Mouse (Mus musculus) gastrocnemius, adult 8-10 months (tissue): ENCODE measurements around the gene Txk. TPM values are rescaled to one million over a fixed set of nuclear protein-coding genes. Genes with fewer than 3 reads are reported as not detected.

ENCODE experiments used
- DNase-seq, 2 experiments: peaks; one replicate each; pipeline ENCODE4 v3.0.0; 2022; ENCODE audit warnings: low spot score in 2 of 2
- total RNA-seq, 4 experiments: library from RNA; stranded (reverse); gene quantifications; 2 replicates each; pipeline ENCODE4 v1.2.4; 2022

The Txk gene
- total RNA-seq, 4 experiments from 2014 or later: not detected

DNA sequence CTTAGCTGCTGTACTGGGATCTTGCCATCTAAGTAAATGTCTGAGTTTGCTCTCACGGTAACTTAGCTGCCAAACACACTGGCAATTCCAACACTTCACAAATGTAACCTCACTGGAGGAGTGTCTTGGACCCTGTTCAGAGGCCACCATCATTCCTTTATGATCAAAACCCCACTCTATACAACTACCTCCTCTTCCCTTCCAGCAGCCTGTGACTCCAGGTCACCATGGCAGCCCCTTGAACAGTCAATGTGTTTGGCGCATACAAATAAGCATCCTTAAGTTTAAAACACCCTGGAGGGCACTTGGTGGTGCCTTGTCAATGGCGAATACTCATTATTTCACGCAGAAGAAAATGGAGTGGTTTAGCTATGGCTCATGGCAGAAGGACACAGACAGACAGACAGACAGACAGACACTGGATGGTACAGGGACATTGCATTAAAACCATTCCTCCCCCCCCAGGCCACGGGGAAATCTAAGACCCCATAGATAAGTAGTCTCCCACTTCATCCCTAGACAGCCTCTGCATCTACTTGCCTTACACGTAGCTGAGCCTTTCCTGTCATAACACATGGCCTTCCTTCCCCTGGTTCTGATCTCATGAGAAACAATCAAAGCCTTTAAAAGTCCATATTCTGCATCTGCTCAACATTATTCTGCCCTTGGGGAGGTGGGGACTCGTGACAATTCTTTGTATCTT, 1.4 kb downstream of the Txk start:
- no peak for DNase-seq

DNA sequence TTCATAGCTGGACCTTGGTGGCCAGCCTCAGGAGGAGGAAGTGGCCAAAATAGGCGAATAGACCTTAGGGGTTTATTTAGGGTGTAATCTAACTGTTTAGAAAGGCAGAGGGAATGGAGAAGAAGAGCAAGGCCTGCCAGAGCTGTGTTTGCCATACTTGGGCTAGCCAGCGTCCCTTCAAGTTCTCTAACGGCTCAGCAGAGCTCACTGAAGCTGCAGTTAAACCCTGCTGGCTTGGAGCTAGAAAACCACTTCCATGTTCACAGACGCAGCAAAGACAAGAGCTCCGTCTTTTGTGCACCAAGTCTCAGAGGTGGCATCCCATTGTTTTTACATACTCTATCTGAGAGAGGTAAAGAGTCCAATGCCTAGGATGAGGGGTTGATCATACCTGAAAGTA, 2.4 kb downstream of the Txk start:
- DNase-seq: no peak

DNA sequence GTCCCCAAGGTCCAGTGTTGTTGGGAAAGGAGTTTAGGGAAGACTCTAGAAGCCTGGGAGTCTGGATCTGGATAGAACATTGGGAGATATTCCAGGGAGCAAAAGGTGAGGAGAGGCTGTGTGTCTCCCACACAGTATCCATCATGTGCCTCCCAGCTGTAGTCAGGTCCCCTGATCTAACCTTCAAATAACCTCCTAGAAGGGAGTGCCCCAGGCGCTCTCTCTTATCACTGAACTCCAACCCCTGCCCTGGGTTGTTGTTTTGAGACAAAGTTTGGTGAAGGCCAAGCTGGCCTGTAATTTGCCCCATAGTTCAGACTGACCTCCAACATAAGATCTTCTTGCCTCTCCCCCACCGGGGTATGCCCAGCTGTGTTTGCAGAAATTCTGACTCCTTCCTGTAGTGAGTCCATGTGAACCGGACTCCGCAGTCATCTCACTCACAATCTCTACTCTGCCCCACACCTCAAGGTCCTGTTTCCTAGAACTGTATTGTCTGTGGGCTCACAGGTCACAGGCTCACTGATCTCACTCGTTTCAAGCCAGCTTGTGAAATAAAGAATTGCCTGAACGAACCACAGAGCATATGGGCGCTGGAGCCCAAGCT, 3.8 kb downstream of the Txk start:
- no peak for DNase-seq

DNA sequence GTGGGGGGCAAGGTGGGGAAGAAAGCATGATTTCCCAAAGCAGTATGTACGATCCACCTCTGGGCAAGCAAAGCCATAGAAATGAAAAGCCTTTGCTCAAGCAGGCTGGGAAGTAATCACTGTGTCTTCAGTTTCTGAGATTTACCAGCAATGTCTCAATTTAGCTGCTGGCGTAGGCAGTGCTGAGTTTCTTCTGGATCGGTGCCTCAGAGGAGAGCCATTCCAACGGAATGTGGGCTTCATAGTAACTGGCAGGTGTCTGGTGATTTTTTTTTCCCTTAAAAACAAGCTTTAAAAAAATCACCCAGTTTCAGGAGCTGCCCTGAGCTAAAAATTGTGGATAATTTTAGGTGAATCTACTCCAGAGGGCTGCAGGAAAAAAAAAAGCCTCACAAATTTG, 5.2 kb downstream of the Txk start:
- DNase-seq: no peak

DNA sequence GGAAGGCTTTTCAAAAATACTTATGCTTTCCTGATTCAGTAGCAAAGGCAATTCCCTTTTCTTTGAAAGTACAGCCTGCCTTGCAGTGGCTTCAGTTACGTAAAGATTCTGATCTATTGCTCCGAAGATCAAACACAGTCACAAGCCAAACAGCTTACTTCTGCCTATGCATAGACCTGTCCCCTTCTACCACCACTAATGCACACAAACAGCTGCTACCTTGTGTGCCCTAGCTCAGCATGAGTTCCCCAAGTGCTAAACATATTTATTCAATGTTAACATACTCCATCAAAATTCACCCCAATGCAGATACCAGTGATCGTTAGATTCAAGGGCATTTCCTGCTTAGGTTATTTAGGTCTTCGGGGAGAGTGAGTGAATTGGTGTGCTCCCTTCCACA, 6.1 kb downstream of the Txk start:
- no peak for DNase-seq

DNA sequence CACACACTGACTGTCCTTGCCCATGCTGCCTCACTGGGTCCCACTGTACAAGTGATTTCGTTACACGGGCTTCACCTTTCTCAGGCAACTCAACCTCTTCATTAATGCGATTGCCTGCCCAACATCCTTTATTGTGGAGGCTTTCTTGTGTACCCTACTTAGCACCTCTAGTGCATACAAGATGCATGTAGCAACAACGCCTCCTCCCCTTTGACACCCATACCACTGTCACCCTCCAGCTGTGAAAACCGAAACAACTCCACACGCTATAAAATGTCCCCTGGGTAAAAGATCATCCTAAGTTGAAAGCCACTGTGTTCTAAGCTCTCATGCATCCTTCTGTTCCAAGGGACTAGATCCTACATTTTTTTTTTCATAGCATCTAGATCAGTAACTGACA, 9.5 kb downstream of the Txk start:
- no peak for DNase-seq

DNA sequence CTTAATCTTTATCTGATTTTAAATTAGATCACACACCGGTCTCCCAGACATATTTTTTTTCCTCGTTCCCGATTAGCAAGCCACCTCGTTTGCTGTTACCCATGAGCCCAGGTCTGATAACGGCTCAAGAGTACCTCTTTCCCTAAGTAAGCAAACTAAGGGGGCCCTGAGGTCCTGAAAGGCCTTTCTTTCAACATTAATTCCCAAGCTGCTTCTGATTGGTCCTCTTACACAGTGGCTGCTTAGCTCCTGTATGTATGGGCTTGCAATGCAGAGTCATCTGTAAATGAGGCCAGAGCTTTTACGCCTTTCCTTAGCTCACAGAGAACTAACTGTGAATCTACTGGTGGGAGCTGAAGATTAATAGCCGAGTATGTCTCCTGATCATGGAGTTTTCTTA, 15.7 kb downstream of the Txk start:
- no peak for DNase-seq

DNA sequence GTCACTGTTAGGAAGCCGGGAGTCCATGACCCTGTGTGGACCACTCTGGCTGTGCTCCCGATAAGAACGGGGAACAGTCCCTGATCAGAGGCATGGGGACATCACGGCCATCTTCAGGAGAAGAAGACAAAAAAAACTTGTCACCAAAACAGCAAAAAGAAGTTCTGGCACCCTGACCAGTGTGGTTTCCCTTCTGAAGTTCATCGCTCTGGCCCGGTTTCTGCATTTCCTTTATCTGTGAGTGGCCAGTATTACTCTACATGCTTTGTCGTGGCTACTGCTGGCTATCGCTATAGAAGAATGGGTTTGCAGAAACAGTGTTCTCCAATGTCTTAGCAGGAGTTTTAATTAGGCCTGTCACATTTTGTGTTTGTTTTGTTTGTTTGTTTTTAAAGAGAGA, 16.1 kb downstream of the Txk start:
- no peak for DNase-seq

DNA sequence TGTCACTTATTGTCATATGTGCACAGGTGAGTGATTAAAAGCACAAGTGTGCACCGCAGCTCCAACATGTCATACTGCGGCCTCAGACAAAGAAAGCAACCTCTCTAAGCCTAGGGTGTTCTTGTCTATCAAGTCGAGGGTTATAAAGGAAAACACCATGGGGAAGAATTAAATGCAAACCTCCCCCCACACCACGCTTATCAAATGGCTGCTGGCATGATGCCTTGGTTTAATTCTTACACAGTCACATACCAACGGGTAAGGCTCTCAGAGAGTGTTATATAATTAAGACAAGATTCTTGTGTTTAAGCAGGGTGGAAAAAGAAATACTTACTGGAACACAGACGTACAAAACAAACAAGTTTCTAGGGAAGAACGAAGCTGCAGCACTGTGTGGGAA, 16.8 kb downstream of the Txk start:
- no peak for DNase-seq

DNA sequence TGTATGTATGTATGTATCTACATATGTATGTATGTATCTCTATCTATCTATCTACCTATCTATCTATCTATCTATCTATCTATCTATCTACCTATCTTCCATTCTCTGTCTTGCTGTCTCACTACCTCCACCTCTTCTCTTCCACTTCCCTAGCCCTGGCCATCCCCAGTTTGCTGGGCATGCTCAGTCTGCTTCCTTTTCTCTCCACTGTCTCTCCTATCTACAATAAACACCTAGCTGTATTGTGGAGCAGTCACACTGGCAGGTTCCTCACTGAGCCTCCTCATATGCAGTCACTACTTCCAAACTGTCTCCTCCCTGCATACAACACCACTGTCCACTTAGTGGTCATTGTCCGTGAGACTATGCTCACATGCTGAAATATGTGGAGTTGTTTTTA, 19.7 kb downstream of the Txk start:
- no peak for DNase-seq

DNA sequence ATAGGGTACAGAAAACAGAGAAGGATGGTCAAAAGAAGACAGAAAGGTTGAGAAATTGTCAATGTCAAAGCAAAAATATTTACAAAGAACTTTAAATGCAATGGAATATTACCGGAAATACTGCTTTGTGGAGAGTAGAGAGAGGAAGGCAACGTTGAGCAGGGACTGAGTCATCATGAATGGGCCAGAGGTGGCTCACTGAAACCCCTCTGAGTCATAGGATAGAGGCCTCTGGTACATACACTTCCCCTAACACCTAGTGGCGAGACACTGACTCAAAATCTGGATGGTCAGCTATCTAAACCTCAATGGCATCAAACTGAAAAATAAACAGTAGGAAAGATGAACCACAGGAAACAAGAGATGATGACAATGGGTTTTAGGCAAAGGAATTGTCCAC, 27.2 kb downstream of the Txk start:
- no peak for DNase-seq

DNA sequence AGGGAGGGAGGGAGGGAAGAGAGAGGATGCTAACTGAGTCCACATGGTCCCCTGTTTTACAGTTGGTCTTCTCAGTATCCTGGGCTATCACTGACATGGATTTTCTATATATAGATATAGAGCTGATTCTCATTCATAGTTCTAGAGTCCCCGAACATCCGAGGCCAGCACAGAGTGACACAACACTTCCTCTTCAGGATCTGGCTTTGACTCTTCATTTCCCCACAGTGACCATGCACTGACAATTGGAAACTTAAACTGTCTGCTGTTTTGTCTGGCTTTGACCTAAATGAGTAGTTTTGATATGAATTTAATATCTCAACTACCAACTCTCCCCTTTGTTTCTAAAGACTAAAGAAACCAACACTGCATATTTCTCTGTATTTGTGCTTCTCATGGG, 29.1 kb downstream of the Txk start:
- DNase-seq: no peak

DNA sequence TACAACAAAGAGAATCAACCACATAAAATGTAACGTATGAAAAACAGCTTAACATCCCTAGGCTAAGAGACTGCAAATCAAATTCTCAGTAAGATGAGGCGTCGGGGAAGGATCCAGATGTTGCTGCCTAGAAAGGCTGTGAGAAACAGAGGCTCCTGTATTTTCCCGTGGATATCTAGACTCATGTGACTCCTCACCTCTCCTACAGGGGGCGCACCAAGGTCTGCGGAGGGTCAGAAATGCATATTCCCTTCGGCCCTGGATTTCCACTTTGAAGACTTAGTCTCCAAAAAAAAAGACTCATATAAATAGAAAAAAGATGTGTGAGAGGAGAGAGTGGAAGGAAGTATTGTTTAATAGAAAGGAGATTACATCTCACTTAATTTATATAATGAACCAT, 32.0 kb downstream of the Txk start:
- DNase-seq: no peak

DNA sequence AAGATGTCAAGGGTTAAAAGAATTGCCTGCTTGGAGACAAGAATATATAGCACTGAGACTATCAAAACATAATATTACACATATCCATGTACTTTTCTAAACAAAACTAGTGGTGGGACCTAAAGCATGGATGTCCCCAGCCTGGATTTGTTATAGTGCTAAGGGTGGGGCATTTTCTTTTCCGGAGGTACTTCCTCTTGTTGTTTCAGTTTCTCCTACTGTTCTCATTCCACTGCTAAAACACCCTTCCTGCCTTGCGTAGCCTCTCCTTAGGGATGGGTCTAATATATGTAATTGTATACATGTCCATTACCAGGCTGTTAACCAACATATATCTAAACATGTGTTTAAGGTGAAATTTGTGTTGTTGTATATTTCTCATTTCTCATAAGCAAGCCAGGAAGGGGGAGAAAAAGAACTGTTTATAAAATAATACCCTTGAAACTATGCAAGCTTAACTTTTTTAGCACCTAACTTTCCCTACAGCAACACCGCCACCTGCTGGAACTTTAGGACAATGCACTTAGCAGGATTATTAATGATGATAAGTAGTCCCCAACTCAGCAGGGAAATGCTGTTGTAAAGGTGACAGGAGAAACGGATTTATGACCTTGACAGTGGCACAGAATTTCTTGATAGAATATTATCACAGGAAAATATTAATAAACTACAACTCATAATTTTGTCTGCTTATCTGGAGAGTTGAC, 41.9 kb downstream of the Txk start:
- peak in 1 of 2 experiments; percentile 18 for DNase-seq

DNA sequence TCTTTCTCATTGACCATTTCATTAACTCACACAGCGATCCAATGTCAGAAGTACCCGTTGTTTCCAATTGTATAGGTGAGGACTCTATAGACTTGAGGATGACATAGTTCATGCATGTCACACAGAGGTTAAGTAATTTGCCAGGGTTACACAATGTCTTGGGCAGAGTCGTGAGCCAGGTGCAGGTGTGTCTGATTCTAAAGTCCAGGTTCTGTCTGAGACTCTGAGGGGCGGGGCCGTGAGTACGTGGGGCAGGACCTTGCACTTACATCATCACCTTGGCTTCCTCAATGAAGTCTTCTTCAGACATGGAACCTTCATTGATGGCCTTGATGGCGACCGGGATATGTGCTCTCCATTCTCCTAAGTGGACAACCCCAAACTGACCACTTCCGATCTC, 42.6 kb downstream of the Txk start:
- no peak for DNase-seq

DNA sequence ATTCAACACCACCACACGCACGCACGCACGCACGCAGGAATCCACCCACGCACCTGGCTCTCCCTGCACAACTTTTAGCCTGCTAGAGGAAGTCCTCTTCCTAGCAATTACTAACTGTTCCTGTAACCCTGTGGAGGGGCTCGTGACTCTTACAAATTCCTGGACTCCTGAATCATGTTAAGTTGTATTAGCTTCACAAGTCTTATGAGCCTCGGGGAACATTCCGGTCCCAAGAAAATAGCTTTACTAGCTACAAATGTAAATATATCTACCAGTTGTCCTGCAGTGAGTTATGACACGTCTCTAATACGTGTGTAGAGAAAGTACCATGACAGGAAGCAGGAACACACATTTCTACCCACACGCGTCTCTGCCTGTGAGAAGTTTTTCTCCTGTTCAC, 43.1 kb downstream of the Txk start:
- no peak for DNase-seq

DNA sequence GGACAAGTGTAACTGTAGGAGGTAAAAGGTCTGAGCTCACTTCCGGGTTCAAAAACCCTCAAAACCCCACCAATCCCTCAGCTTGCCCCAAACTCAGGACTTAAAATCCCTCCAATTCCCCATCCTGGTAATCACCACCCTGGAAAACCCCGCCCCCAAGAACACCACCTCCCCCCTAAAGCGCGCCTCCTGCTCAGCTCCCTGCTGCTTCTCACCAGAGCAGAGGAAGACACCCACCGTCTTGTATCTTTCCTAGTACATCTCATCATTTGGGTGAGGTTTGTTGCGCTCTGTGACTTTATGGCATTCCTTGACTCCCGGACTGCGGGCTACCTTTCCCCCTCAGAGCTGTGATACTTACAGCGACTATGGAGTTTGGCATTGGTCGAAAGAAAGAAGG, 45.9 kb downstream of the Txk start:
- no peak for DNase-seq

DNA sequence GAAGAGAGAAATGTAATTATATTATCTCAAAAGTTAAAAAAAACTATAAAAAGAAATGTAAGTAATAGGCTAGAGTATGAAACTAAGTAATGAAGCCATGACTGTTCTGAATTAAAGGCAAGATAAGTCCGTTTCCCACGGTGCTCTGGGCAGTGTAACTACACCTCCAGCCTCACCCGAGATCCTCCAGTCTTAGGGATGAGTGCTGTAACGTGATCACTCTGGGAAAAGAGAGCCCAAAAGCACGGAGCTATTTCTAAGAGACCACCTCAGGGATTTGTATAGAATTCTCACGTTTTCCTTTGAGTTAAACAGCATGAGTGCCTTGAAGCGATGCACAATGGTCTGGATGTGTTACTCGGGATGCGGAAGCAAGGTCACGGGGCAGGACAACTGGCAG, 46.5 kb downstream of the Txk start:
- DNase-seq: no peak

DNA sequence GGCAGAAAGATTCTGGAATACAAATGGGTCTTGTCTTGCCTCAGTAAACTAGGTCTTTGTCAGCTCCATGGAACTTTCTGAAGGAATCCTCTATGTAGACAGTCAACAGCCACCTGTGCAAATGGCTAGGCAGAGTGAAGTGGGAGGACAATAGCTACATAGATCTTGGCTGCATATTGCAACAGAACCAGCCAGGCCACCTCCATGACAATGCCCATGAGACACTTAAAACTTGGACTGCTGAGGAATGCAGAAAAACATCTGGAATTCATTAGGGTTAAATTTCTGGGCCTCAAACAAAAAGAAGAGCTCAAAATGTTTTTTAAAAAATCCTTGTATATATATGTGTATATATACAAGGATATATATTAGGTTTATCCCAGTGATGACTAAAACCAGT, 50.4 kb downstream of the Txk start:
- DNase-seq: no peak

DNA sequence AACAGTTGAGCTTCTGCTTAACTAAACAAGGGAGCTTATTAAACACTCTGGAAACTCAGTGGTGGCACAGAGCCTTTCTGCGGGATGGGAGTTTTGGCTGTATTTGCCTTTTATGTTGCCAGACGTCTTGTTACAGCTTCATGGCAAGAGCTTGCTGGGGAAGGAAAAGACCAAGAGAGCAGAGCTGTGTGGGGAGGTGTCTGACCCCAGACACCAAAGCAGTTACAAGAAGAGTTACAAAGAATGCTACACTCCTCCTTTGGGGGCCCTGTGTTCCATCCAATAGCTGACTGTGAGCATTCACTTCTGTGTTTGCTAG, 53.1 kb downstream of the Txk start:
- DNase-seq: no peak

DNA sequence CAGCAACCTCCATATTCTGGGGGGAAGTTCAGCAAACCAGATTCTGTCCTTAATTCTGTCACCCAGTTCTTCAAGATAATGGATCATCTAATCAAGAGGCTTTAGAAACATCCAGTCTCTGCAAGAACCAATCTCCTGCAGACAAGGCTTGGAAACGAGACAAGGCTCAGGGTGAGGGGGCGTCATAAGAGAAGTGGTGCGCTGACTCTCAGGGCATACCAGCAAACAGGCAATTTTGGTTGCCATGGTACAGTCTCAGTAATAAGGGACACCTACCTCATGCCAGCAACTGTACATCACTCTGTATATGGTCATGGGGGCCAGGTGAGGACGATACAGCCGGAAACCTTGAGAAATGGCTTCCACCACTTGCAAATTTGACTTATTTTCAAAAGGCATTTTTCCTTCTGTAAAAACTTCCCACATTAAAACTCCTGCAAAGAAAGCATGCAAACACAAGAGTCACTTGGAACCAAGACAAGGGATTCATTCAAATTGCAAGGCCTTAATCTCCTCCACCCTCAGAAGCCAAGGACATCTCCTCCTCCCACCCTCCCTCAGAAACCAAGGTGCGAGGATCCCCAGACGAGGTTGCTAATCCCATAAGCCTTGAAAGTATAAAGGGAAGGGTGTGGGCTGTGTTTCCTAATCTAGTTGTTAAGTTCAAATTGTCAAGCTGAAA, 53.6 kb downstream of the Txk start:
- no peak for DNase-seq

DNA sequence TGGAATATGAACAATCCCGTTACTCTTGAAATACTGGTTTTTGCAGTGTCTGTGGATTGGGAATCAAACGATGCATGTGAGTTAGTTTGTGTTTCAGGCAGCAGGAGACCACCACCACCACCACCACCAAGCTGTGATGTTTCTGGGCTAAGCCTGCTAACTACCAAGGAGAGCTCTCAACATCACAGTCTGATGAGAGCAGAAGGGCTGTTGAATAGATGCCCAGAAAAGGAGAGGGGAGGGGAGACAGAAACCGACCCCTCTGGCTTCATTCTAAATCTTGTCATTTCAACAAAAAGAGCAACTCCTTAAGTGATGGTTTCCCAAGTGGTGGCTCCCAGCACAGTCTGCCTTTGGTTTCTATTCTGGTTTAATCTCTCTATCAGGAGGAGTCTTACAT, 54.2 kb downstream of the Txk start:
- no peak for DNase-seq

DNA sequence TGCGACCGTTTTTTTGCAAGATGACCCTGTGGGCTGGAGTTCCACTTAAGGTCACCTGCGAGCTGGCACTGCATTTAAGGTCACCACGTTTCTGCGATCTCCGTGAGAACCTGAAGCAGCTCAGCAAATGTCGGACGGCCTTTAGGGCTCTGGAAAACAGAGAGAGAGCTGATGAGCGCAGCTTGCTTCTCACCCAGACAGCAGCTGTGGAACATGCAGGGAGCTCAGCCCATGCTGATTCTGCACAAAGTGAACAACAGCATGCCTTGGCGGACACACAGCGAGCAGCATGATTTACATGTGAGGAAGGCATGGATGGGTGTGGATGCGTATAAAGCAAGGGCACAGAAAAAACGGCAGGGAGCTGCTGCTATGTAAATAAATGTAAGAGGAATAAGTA, 56.1 kb downstream of the Txk start:
- DNase-seq: no peak
